Mouse (Mus musculus) liver, adult 2 months (tissue): ENCODE measurements around the gene Cks1brt.

ENCODE experiments used
- CTCF ChIP-seq: fragments of 200-500 bp; IDR thresholded peaks from 2 replicates; pipeline ENCODE4 v1.5.1; 2011; ENCODE audit warnings: low read depth, low read length, control low read depth
- POLR2A ChIP-seq: fragments of 200-500 bp; IDR thresholded peaks from 2 replicates; pipeline ENCODE4 v1.6.1; 2011; ENCODE audit warnings: low read length, control low read depth; ENCODE audit not compliant: insufficient read depth; ENCODE audit errors: extremely low read depth

DNA sequence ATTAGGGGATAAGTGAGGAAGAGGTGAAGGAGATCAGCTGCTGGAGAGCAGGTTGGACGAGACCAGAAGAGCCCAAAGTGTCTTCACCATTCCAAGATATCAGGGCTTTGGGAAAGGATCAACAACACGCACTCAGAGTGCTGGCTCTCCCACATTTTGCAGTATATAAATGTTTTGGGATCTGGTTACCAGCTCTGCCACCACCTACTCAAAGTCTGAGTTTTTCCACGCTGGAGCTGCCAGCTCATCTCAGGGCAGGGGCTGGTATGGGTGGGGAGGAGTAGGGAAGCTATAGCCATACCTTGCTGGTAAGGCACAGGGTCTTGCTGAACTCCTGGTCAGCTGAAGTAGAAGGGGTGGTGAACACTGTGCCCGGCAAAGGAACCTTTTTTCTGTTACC is 68.5 kb downstream of the Cks1brt start:
- TF ChIP-seq CTCF (no peak), POLR2A (no peak)
